ENCODE assay signal across 8 mouse cellular contexts in genomic region chr4:110285346-110286330, GRCm38 (mm10).
DNase-seq lines count a peak whose midpoint lies in the region; ATAC-seq lines count a peak whose summit lies in the region.

No protein-coding gene starts in this region.

- H3K27me3 ChIP-seq in hindbrain, embryonic 16.5 days (replicated peaks; ENCODE audit: control insufficient read depth, insufficient read depth, low read length), result no peaks in the 10 kb centered on the region
- H3K27me3 ChIP-seq in midbrain, embryonic 15.5 days (replicated peaks), result no peaks in the 10 kb centered on the region

- H3K4me1 ChIP-seq in hindbrain, embryonic 16.5 days (ENCODE audit: control insufficient read depth, insufficient read depth, low read depth, low read length), result peaks cover 4% of the 10 kb centered on the region
- H3K4me1 ChIP-seq in midbrain, embryonic 15.5 days, result peaks cover 30% of the 10 kb centered on the region

- H3K27ac ChIP-seq in hindbrain, embryonic 16.5 days (ENCODE audit: low read depth, low read length), result peak overlapping the region; percentile 85
- peak overlapping the region; percentile 92 for H3K27ac ChIP-seq in midbrain, embryonic 15.5 days

- H3K9me3 ChIP-seq in hindbrain, embryonic 16.5 days (ENCODE audit: control insufficient read depth, low read length), result no peaks in the 10 kb centered on the region
- no peaks in the 10 kb centered on the region for H3K9me3 ChIP-seq in midbrain, embryonic 15.5 days

- peak overlapping the region; percentile 68 for H3K9ac ChIP-seq in hindbrain, embryonic 16.5 days (ENCODE audit: low read depth, low read length)
- H3K9ac ChIP-seq in midbrain, embryonic 15.5 days, result peak overlapping the region; percentile 74

- no peaks in the 10 kb centered on the region for H3K36me3 ChIP-seq in hindbrain, embryonic 16.5 days (ENCODE audit: control insufficient read depth, insufficient read depth, low read length)
- H3K36me3 ChIP-seq in midbrain, embryonic 15.5 days (replicated peaks), result no peaks in the 10 kb centered on the region

- peak; percentile 38 for ATAC-seq in hindbrain, embryonic 16.5 days
- peak; percentile 55 for ATAC-seq in midbrain, embryonic 15.5 days (replicated peaks)
- ATAC-seq in activated CD4-positive, CD25-positive, alpha-beta regulatory T cell, adult 4 months, result no peak

- 6% methylated on average over 15 of the region's 15 CpGs for WGBS in hindbrain, embryonic 16.5 days
- WGBS in midbrain, embryonic 15.5 days, result 3% methylated on average over 15 of the region's 15 CpGs

- DNase-seq in layer of hippocampus, adult 18-20 months (ENCODE audit: low spot score in 2 of 2), result peak; percentile 25 to 49
- DNase-seq in layer of hippocampus, adult 9-10 months (ENCODE audit: low spot score), result no peak
- DNase-seq in embryo, embryonic 10 days (ENCODE audit: low spot score), result peak; percentile 84
- no peak for DNase-seq in urinary bladder, adult 18-20 months (ENCODE audit: low spot score in 2 of 2)
- no peak for DNase-seq in spleen, adult 12 weeks (ENCODE audit: low spot score)

- H3K4me3 ChIP-seq in hindbrain, embryonic 16.5 days (ENCODE audit: low read length), result peak overlapping the region; percentile 48
- peak overlapping the region; percentile 54 for H3K4me3 ChIP-seq in midbrain, embryonic 15.5 days

- peak overlapping the region; percentile 52 for H3K4me2 ChIP-seq in hindbrain, embryonic 16.5 days (ENCODE audit: low read length)
- H3K4me2 ChIP-seq in midbrain, embryonic 15.5 days, result peak overlapping the region; percentile 58

Comparison
In these comparisons a context has a peak if more than half of its experiments do, and no peak if none do; other contexts are left out.
1. DNase-seq: peak in layer of hippocampus, adult 18-20 months (2 of 2) and embryo, embryonic 10 days (single experiment); none in layer of hippocampus, adult 9-10 months (single experiment), urinary bladder, adult 18-20 months (0 of 2) and spleen, adult 12 weeks (single experiment).